Mouse (Mus musculus) left cerebral cortex, adult 8-10 months (tissue): ENCODE data around the gene Calr. TPM values are rescaled to one million over a fixed set of nuclear protein-coding genes. Genes with fewer than 3 reads are reported as not detected.

Experiments used
- microRNA-seq, 2 experiments: library from miRNA; unstranded; fragments of <30 nt; microRNA quantifications; one replicate each; pipeline ENCODE4 v1.2.0; 2022
- total RNA-seq, 4 experiments: library from RNA; stranded (reverse); gene quantifications; 2 replicates each; pipeline ENCODE4 v1.2.4; 2022

Calr gene
- total RNA-seq, 4 experiments from 2014 or later = 333 to 426 (median 383) TPM

Small RNA genes within 50 kb of the gene (microRNA-seq; reads per million reads assigned to microRNA genes)
- gene Mir7069 = 7.9 to 17.7 reads per million in 2 experiments

Other genes starting within 250 kb of the Calr start
- 10 to 100 TPM in 2 of 4 experiments, 1 to 10 TPM in 2; 5.9 to 15.8 (median 8.9) TPM for gene Ier2, start 184.1 kb downstream of the Calr start, total RNA-seq
- gene Trmt1, start 160.6 kb downstream of the Calr start, total RNA-seq = 100 to 1,000 TPM; 101 to 105 (median 103) TPM
- gene Nacc1, start 159.1 kb downstream of the Calr start, total RNA-seq = 10 to 100 TPM; 88.5 to 97.6 (median 93.9) TPM
- 1 to 10 TPM; 2.2 to 4.5 (median 3.4) TPM for gene Lyl1, start 145.5 kb downstream of the Calr start, total RNA-seq
- gene G430095P16Rik, start 123.9 kb downstream of the Calr start, total RNA-seq = under 1 TPM in 1 of 4 experiments, not detected in 3; 0.55 TPM
- gene Nfix, start 46.6 kb downstream of the Calr start, total RNA-seq = 100 to 1,000 TPM; 352 to 438 (median 370) TPM
- gene Dand5, start 24.1 kb downstream of the Calr start, total RNA-seq = 1 to 10 TPM; 8.4 to 9.7 (median 8.9) TPM
- gene Gadd45gip1, start 15.4 kb downstream of the Calr start, total RNA-seq = 10 to 100 TPM; 23.3 to 28.4 (median 24.7) TPM
- 10 to 100 TPM; 72.4 to 90.1 (median 79.4) TPM for gene Rad23a, start 6.3 kb downstream of the Calr start, total RNA-seq
- gene Farsa, start 10.1 kb upstream of the Calr start, total RNA-seq = 10 to 100 TPM; 39.6 to 48.5 (median 43.7) TPM
- 1 to 10 TPM; 6.3 to 8.0 (median 6.8) TPM for gene Syce2, start 25.2 kb upstream of the Calr start, total RNA-seq
- 10 to 100 TPM; 29.8 to 43.0 (median 36.5) TPM for gene Gcdh, start 47.0 kb upstream of the Calr start, total RNA-seq
- gene Klf1, start 55.0 kb upstream of the Calr start, total RNA-seq = not detected
- gene Dnase2a, start 61.6 kb upstream of the Calr start, total RNA-seq = 10 to 100 TPM in 1 of 4 experiments, 1 to 10 TPM in 3; 5.0 to 12.2 (median 7.1) TPM
- gene Mast1, start 90.4 kb upstream of the Calr start, total RNA-seq = 10 to 100 TPM; 69.1 to 76.7 (median 74.1) TPM
- 1 to 10 TPM; 1.2 to 1.5 (median 1.3) TPM for gene Rtbdn, start 100.1 kb upstream of the Calr start, total RNA-seq
- gene Gm49661, start 122.5 kb upstream of the Calr start, total RNA-seq = 1 to 10 TPM in 1 of 4 experiments, not detected in 3; 1.8 TPM
- gene Prdx2, start 122.7 kb upstream of the Calr start, total RNA-seq = 100 to 1,000 TPM; 328 to 384 (median 347) TPM
- 10 to 100 TPM; 45.9 to 60.0 (median 49.6) TPM for gene Rnaseh2a, start 122.8 kb upstream of the Calr start, total RNA-seq
- gene Junb, start 131.8 kb upstream of the Calr start, total RNA-seq = 10 to 100 TPM; 39.3 to 88.9 (median 65.7) TPM
- 10 to 100 TPM in 2 of 4 experiments, 1 to 10 TPM in 2; 9.0 to 13.0 (median 10.3) TPM for gene Hook2, start 143.7 kb upstream of the Calr start, total RNA-seq
- gene Best2, start 167.6 kb upstream of the Calr start, total RNA-seq = not detected
- gene Asna1, start 178.3 kb upstream of the Calr start, total RNA-seq = 100 to 1,000 TPM; 126 to 130 (median 127) TPM
- 100 to 1,000 TPM; 100 to 127 (median 115) TPM for gene Trir, start 179.9 kb upstream of the Calr start, total RNA-seq
- 100 to 1,000 TPM; 134 to 186 (median 156) TPM for gene Tnpo2, start 190.0 kb upstream of the Calr start, total RNA-seq
- 10 to 100 TPM; 20.1 to 22.0 (median 21.1) TPM for gene Fbxw9, start 213.1 kb upstream of the Calr start, total RNA-seq
- not detected for gene Gm5741, start 221.0 kb upstream of the Calr start, total RNA-seq
- gene Dhps, start 224.8 kb upstream of the Calr start, total RNA-seq = 10 to 100 TPM; 63.5 to 75.3 (median 64.9) TPM
- gene Wdr83os, start 233.8 kb upstream of the Calr start, total RNA-seq = 10 to 100 TPM; 51.1 to 64.5 (median 59.6) TPM
- 10 to 100 TPM; 20.0 to 35.2 (median 26.5) TPM for gene Wdr83, start 234.4 kb upstream of the Calr start, total RNA-seq
- 10 to 100 TPM; 33.3 to 74.2 (median 49.2) TPM for gene Man2b1, start 236.3 kb upstream of the Calr start, total RNA-seq